Mouse (Mus musculus): ENCODE measurements around the gene Slc35f1.

Gene Slc35f1

GRCm38 (mm10) chr10:52757496-52758260, 67.3 kb downstream of the Slc35f1 start:
- Histone ChIP-seq H3K4me1 (replicated peaks; ENCODE audit: low read depth, low read length) (no peaks in the 10 kb centered on the region), H3K4me3 (replicated peaks; ENCODE audit: low read length) (no peak overlapping the region), H3K9me3 (ENCODE audit: low read length) (no peaks in the 10 kb centered on the region), H3K27me3 (ENCODE audit: insufficient read depth, low read length) (no peaks in the 10 kb centered on the region), H3K36me3 (ENCODE audit: insufficient read depth, low read length) (no peaks in the 10 kb centered on the region)
- TF ChIP-seq CTCF (conservative IDR thresholded peaks at IDR 0.05; ENCODE audit: low read length): no peak
- TF ChIP-seq POU5F1 (IDR thresholded peaks at IDR 0.05; ENCODE audit: borderline replicate concordance, low read length): no peak
- no peak for TF ChIP-seq NANOG (IDR thresholded peaks at IDR 0.05; ENCODE audit: borderline replicate concordance, low read length)

- Histone ChIP-seq H3K4me3 (replicated peaks; ENCODE audit: low read length) (no peak overlapping the region), H3K27me3 (ENCODE audit: insufficient read depth, low read length) (no peaks in the 10 kb centered on the region), H3K36me3 (ENCODE audit: insufficient read depth, low read length) (no peaks in the 10 kb centered on the region), H3K4me1 (replicated peaks; ENCODE audit: low read depth, low read length) (no peaks in the 10 kb centered on the region), H3K9me3 (ENCODE audit: low read length) (no peaks in the 10 kb centered on the region)
- no peak for TF ChIP-seq NANOG (IDR thresholded peaks at IDR 0.05; ENCODE audit: borderline replicate concordance, low read length)
- TF ChIP-seq POU5F1 (IDR thresholded peaks at IDR 0.05; ENCODE audit: borderline replicate concordance, low read length): no peak
- TF ChIP-seq CTCF (conservative IDR thresholded peaks at IDR 0.05; ENCODE audit: low read length): peak; percentile 74
Observed at GRCm38 (mm10) chr10:52758589-52758988, 68.3 kb downstream of the Slc35f1 start.

GRCm38 (mm10) chr10:52760527-52760926, 70.2 kb downstream of the Slc35f1 start:
- no peak overlapping the region for H3K4me3 ChIP-seq (replicated peaks; ENCODE audit: low read length)
- H3K4me1 ChIP-seq (replicated peaks; ENCODE audit: low read depth, low read length): no peaks in the 10 kb centered on the region
- no peaks in the 10 kb centered on the region for H3K36me3 ChIP-seq (ENCODE audit: insufficient read depth, low read length)
- no peaks in the 10 kb centered on the region for H3K27me3 ChIP-seq (ENCODE audit: insufficient read depth, low read length)
- TF ChIP-seq CTCF (conservative IDR thresholded peaks at IDR 0.05; ENCODE audit: low read length): no peak
- no peak for TF ChIP-seq NANOG (IDR thresholded peaks at IDR 0.05; ENCODE audit: borderline replicate concordance, low read length)
- TF ChIP-seq POU5F1 (IDR thresholded peaks at IDR 0.05; ENCODE audit: borderline replicate concordance, low read length): no peak
- no peaks in the 10 kb centered on the region for H3K9me3 ChIP-seq (ENCODE audit: low read length)

- no peaks in the 10 kb centered on the region for H3K4me1 ChIP-seq (replicated peaks; ENCODE audit: low read depth, low read length)
- H3K9me3 ChIP-seq (ENCODE audit: low read length): no peaks in the 10 kb centered on the region
- H3K27me3 ChIP-seq (ENCODE audit: insufficient read depth, low read length): no peaks in the 10 kb centered on the region
- no peaks in the 10 kb centered on the region for H3K36me3 ChIP-seq (ENCODE audit: insufficient read depth, low read length)
- TF ChIP-seq NANOG (IDR thresholded peaks at IDR 0.05; ENCODE audit: borderline replicate concordance, low read length) (no peak), CTCF (conservative IDR thresholded peaks at IDR 0.05; ENCODE audit: low read length) (no peak), POU5F1 (IDR thresholded peaks at IDR 0.05; ENCODE audit: borderline replicate concordance, low read length) (no peak)
- no peak overlapping the region for H3K4me3 ChIP-seq (replicated peaks; ENCODE audit: low read length)
Observed at GRCm38 (mm10) chr10:52779926-52780485, 89.7 kb downstream of the Slc35f1 start.

GRCm38 (mm10) chr10:52787075-52787474, 96.7 kb downstream of the Slc35f1 start:
- Histone ChIP-seq H3K4me3 (replicated peaks; ENCODE audit: low read length) (no peak overlapping the region), H3K36me3 (ENCODE audit: insufficient read depth, low read length) (no peaks in the 10 kb centered on the region), H3K4me1 (replicated peaks; ENCODE audit: low read depth, low read length) (no peaks in the 10 kb centered on the region), H3K27me3 (ENCODE audit: insufficient read depth, low read length) (no peaks in the 10 kb centered on the region), H3K9me3 (ENCODE audit: low read length) (no peaks in the 10 kb centered on the region)
- TF ChIP-seq CTCF (conservative IDR thresholded peaks at IDR 0.05; ENCODE audit: low read length): no peak
- TF ChIP-seq NANOG (IDR thresholded peaks at IDR 0.05; ENCODE audit: borderline replicate concordance, low read length): no peak

GRCm38 (mm10) chr10:52791560-52791959, 101.2 kb downstream of the Slc35f1 start:
- no peaks in the 10 kb centered on the region for H3K4me1 ChIP-seq (replicated peaks; ENCODE audit: low read depth, low read length)
- H3K9me3 ChIP-seq (ENCODE audit: low read length): no peaks in the 10 kb centered on the region
- H3K36me3 ChIP-seq (ENCODE audit: insufficient read depth, low read length): no peaks in the 10 kb centered on the region
- no peak for TF ChIP-seq CTCF (conservative IDR thresholded peaks at IDR 0.05; ENCODE audit: low read length)
- no peak for TF ChIP-seq POU5F1 (IDR thresholded peaks at IDR 0.05; ENCODE audit: borderline replicate concordance, low read length)
- no peak for TF ChIP-seq NANOG (IDR thresholded peaks at IDR 0.05; ENCODE audit: borderline replicate concordance, low read length)
- no peak overlapping the region for H3K4me3 ChIP-seq (replicated peaks; ENCODE audit: low read length)
- H3K27me3 ChIP-seq (ENCODE audit: insufficient read depth, low read length): no peaks in the 10 kb centered on the region

- Histone ChIP-seq H3K4me1 (replicated peaks; ENCODE audit: low read depth, low read length) (no peaks in the 10 kb centered on the region), H3K4me3 (replicated peaks; ENCODE audit: low read length) (no peak overlapping the region), H3K36me3 (ENCODE audit: insufficient read depth, low read length) (no peaks in the 10 kb centered on the region), H3K27me3 (ENCODE audit: insufficient read depth, low read length) (no peaks in the 10 kb centered on the region), H3K9me3 (ENCODE audit: low read length) (no peaks in the 10 kb centered on the region)
- TF ChIP-seq NANOG (IDR thresholded peaks at IDR 0.05; ENCODE audit: borderline replicate concordance, low read length): no peak
- no peak for TF ChIP-seq POU5F1 (IDR thresholded peaks at IDR 0.05; ENCODE audit: borderline replicate concordance, low read length)
- no peak for TF ChIP-seq CTCF (conservative IDR thresholded peaks at IDR 0.05; ENCODE audit: low read length)
Observed at GRCm38 (mm10) chr10:52797454-52797853, 107.1 kb downstream of the Slc35f1 start.

- Histone ChIP-seq H3K36me3 (ENCODE audit: insufficient read depth, low read length) (no peaks in the 10 kb centered on the region), H3K4me3 (replicated peaks; ENCODE audit: low read length) (no peak overlapping the region), H3K9me3 (ENCODE audit: low read length) (no peaks in the 10 kb centered on the region), H3K27me3 (ENCODE audit: insufficient read depth, low read length) (no peaks in the 10 kb centered on the region), H3K4me1 (replicated peaks; ENCODE audit: low read depth, low read length) (no peaks in the 10 kb centered on the region)
- TF ChIP-seq CTCF (conservative IDR thresholded peaks at IDR 0.05; ENCODE audit: low read length): no peak
- TF ChIP-seq NANOG (IDR thresholded peaks at IDR 0.05; ENCODE audit: borderline replicate concordance, low read length): no peak
- TF ChIP-seq POU5F1 (IDR thresholded peaks at IDR 0.05; ENCODE audit: borderline replicate concordance, low read length): no peak
Observed at GRCm38 (mm10) chr10:52807808-52808207, 117.5 kb downstream of the Slc35f1 start.

Data from E14TG2a.4 (cell line).